Mouse (Mus musculus): ENCODE data around the gene Clic3.

Gene Clic3

DNA sequence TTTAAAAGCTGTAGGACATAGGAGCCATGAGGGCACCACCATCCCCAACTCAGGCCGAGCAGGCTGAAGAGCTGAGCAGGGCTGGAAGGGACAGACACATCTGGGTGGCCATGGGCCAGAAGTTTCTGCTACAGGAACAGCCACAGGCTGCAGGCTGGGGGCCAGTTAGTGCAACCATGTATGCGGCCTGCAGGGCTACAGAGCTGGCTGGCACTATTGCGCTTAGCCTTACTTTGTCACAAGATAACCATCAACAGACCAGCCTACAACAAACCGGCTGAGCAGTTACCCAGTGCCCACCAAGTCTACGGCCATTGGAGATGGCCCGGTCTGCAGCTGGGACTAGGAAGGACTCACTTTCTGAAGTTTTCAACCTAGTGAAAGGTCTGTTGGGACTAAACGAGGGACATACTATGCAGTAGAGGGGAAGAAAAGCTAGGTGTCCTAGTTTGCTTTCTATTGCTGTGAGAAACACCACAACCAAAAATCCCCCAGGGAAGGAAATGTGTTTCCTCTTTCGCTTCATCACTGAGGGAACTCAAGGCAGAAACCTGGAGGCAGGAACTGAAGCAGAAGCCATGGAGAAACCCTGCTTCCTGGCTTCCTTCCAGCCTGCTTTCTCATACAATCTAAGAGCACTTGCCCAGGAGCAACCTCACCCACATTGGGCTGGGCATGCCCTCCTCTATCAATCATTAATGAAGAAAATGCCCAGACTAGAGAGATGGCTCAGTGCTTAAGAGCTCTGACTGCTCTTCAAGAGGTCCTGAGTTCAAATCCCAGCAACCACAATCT is 5.6 kb upstream of the Clic3 start:
- DNase-seq, result no peak

DNA sequence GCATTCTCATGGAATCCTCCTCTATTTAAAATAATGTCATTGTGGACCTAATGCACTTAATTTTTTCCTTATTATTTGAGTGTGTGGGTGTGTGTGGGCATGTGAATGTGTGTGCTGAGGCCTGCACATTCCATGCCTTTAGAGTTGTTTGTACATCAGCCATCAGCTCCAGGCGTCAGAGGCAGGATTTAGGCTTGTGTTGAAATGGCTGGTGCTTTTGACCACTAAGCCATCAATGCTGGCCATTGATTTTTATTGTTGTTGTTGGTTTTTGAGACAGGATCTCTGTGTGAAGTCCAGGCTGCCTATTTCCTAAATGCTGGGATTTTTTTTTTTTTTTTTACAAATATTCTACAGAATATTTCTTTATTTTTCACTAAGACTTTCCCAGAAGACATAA is 3.7 kb upstream of the Clic3 start:
- no peak for DNase-seq

DNA sequence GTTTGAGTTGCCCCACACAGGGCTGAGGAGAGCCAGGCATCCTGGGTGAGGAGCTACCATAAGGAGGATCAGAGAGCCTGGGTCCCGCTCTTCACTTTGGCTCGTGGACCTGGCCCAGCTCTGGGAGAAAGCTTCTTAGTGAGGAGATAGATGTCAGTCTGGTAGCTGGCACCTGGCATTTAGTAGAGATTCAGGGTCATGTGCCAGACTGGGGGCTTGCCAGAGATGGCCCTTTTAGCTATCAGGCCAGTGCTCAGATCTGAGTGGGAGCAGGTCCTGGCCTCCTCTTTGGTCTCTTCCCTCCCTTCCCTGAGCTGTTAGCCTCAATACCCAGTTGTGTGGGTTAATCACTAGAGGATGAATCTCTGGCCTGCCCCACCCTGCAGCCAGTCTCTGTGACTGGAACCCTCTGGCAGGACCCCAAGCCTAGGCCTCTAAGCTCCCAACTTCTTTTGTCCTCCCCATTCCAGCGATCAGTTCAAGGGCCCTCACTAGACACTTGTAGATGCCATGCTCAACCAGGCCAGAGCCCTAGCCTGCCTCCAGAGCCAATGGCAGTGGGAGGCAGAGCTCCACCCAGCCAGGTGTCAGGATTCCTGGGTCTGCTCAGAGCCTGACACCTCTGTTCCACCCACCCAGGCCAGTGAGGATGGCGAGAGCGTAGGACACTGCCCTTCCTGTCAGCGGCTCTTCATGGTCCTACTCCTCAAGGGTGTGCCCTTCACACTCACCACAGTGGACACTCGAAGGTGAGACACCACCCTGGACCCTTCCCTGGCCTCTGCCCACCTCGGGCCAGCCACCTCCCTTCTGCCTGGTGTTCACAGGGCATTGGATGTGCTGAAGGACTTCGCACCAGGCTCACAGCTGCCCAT is 621 bp downstream of the Clic3 start:
- DNase-seq, result no peak

DNA sequence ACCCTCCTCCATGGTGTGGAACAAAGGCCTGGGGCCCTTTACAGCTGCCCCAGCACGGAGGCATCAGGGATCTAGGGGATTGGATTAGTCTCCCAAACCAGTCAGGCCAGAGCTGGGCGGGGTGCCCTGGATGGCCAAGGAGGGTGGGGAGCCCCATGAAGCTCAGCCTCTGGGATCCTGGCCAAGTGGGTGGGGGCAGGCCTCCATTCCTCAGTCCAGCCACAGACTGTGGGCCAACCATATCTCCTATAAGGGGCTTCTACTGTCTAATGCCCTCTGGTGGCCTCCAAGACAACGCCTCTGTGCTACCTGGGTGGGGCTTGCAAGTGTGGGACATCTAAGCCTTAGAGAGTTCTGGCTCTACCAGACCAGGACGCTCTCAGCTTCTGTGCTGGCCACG is 2.3 kb downstream of the Clic3 start:
- no peak for DNase-seq

DNA sequence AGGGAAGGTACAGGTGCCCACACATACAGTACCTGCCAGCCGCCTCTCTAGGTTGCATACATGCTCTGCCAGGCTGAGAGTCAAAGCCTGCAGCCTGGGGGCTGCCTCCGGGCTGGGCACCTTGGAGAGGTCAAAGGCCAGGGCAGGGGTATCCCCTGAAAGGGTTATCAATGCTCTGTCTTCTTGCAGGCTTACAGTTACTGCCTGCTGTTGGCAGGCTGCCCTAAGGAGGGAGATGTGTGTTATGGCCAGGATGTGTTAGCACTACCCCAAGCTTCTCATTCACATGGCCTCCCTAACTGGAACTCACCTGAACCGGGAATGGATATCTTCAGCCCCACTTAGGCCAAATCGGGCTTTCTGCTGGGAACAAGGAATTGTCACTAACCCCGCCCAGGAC is 3.5 kb downstream of the Clic3 start:
- DNase-seq, result peak; percentile 35

DNA sequence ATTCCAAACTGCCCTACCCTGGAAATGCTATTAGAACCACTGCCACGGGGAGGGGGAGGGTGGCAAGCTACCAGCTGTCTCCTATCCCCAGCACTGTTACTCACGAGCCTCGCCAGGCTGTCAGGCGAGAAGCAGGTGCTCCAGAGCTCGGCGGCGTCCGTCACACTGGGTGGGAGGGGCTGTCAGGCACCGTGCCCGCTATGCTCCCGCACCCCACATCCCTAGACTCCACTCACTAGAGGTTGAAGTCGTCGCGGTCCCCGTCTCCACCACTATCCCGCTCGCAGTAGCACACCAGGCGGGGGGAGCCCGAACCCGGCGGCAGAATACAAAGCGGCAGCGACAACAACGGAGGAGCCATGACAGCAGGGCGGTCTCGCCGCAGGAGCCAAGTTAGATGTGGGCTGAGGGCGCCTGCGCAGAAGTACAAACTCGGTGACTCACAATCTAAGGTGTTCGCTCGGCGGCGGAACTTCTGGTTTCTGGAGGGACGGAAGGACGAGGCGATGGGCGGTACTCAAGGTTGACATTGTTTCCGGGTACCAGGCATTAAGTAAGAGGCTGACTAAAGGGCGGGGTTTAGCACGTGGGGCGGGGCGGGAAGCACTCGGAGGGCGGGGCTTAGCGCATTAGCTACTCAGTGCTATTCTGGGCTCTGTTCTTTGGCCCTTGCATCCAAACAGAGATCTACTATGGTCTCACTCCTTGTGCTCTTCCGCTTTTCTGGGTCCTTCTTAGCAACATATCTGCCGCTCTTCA is 4.1 kb downstream of the Clic3 start, which contains the start of gene Paxx:
Gene Paxx, minus strand, starts transcription at position 544 of the 759 bp plus-strand sequence.
- peak; percentile 93 for DNase-seq

DNA sequence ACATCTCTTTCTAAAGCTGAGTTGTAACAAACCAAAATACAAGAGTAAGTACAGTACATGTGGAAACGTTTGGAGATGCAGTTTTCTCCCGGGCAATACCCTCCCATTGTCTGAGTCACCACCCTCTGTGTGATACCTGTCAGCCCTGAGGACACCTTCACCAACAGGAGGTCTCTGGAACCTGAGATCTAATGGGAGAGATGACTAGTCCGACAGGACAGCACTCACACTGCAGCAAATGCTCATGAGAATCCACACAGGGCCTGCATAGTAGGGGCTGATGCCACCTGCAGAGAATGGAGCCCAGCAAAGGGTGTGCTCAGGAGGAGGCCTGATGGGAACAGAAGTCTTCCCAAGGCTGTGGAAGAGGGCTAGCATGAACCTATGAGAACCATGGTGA is 4.8 kb downstream of the Clic3 start:
- no peak for DNase-seq

DNA sequence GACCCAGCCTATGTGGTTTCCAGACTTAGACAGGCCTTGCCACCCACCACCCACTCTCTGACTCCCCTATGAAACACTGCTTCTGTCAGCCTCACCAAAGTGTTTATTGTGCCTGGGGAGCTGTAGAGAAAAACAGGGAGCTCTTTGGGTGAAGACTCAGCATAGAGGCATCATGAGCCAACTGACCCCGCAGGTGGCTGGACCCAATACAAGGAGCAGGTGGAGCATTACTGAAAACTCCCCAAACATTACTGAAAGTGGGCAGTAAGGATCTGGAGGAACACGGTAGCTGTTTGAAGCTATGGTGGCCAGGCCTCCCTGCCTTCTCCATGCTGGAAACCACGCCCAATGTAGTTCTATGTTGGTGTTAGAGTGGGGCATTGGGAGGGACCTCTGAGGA is 7.0 kb downstream of the Clic3 start:
- no peak for DNase-seq

DNA sequence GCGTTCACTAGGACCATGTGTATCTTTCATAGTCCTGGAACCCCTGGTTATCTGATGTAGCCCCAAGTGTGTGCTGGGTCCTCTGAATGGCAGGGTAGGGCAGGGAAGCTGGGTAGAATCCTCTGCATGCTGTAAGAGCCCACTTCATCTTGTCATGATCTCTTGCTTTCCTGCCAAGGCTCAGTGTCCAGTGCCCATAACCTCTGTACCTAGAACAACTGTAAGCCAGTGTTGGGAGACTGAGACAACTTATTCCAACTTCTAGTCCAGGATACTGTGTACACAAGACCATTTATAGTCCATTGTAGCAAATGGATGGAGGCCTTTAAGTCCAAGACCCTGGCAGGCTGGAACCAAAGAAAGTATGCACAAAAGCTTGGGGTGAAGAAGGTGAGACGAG is 8.6 kb downstream of the Clic3 start:
- no peak for DNase-seq

DNA sequence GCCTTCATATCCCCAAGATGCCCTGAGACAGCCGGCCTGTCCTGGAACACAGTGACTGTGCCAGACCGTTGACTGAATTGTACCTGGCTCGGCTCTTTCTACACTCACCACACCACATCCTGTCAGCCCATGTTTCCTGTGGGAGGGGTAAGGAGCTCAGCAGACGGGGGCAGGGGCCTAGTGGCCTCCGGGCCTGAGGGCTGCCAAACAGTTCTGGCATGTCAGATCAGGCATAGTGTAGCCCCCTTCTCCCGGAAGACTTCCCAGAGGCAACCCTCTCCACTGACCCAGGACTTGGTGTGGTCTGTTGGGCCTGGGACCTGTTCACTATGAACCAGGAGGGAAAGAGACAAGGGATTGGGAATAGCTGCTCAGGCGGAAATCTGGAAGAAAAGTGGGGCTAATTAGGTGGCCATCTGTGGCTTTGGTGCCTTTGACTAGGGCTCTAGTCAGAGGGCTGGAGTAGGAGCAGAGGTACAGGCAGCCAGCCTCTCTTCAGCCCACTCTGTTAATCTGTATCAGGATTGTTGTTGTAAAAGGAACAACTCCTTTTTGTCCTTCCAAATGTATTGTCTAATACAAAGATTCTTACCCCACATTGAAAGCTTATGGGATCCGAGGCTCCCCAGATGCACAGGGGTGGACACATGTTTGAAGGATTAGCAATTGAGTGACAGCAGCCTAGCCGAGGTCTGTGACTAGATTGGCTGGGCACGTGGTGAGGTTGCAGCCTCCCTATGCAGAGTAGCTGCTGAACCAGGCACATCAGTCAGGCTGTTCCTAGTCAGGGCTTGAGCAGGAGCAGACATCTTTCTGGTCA is 9.4 kb downstream of the Clic3 start:
- no peak for DNase-seq

DNA sequence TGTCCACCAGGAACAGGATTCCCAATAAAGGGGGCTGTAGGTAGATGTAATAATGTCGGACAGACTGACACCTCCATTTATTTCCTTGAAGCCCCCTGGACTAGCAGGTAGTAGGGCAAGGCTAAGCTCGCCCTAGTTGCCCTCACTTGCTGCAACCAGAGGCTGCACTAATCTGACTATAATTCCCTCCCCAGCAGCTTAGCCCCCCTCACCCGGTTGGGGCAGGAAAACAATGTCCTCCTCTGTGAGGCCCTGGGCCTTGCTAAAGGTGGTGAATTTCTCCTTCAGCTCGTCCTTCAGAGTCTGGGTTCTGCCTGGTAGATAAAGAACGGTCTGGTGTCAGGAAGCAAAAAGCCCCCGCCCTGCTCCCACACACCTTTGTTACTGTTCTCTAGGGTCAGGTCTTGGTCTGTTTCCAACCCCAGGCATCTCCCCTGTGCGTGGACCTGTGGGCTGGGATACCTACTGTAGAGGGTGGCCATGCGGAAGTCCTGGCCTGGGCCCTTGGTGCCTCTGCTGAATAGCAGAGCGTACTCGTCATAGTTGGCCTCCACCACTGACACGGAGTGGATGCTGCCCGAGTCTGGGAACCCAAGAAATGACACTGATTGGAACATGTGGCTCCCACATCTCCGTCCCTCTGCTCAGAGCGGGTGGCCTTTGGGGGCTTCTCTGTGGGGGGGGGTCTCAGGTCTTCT is 11.1 kb downstream of the Clic3 start:
- no peak for DNase-seq

DNA sequence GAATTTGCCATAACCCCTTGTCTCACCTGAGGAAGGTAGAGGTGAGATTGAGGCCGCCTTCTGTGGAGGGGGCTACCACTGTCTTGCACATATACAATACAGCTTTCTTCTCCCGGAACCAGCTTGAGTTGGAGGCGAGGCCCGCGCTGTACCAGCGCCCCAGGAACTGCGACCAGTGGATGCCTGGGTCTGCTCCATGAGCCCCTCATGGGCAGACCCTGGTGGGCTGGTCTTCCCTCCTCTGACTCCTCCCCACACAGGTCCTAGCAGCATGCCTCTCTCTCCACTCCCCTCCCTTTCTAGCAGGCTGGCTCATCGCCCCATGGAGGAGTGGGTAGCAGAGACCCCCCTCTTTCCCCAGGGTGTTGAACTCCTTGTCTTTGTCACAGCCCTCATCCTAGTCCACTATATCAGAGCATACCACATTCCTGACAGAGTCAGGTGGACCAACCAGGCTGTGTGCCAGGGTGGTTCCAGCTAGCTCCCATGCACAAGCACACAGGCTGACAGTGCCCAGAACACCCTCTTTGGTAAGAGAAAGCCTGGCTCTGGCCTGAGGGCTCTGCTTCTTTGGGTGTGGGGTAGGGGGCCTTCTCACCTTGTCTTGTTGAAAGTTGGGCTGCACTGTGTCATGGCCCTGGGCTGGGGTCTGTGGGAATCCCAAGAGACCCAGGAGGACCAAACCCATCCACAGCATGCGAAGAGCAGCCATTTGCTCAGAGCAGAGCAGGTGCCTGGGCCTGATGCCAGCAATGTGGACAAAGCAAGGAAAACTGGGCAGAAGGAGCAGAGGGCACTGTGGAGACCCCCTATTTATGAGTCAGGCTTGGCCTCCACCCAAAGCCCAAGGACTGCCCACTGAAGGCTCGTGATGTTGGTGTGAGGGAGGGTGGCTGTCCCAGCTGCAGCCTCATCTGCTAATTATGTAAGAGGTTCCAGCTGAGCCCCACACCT is 12.6 kb downstream of the Clic3 start:
- DNase-seq, result peak; percentile 57

DNA sequence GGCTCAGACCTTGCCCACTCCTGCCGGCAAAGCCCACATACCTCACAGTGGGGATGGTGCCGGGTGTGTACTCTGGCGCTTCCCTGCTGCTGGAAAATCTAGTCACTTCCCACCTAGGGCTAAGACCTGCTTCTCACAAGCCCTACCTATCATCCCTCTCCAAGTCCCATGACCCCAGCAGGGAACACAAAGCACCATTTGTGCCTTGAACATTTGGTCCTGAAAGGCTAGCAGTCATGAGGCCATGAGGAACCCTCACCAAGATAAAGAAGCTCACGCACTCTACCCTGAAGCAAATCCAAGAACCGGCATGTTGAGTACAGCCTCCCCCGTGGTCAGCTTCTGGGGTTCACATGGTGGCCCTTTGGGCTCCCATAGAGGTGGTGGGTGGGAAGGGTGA is 13.3 kb downstream of the Clic3 start, which contains the start of gene Ptgds:
Gene Ptgds, minus strand, starts transcription at position 78 of the 400 bp plus-strand sequence.
- DNase-seq, result no peak

DNA sequence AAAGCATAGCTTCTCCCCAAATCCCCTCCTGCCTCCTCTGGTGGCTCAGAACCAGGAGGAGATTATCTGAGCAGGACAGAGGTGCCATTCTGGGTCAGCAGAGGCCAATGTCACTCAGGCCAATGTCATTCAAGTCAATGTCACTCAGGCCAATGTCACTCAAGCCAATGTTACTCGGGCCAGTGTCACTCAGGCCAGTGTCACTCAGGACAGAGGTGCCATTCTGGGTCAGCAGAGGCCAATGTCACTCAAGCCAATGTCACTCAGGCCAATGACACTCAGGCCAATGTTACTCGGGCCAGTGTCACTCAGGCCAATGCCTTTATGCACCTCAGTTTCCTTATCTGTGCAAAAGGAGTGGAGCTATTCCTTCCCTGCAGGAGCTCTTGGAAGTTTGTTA is 15.9 kb downstream of the Clic3 start:
- DNase-seq, result no peak

DNA sequence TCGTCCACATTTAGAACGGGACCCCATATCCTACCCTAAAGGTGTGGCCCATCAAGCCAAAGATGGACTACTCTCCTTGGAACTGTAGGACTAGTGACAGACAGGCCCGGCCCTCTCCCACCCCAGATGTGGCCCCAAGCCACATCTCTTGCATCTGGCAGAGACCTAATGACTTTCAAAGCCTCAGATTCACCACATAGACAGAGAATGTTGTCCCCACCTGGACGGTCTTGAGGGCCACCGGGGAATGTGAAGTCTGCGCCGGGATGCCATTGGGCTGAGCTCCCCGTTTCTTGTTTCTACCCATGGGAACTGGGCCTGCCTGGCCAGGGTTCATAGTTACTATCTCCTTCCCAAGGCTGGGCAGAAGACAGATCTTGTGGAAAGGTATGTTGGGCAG is 20.9 kb downstream of the Clic3 start:
- DNase-seq, result no peak

DNA sequence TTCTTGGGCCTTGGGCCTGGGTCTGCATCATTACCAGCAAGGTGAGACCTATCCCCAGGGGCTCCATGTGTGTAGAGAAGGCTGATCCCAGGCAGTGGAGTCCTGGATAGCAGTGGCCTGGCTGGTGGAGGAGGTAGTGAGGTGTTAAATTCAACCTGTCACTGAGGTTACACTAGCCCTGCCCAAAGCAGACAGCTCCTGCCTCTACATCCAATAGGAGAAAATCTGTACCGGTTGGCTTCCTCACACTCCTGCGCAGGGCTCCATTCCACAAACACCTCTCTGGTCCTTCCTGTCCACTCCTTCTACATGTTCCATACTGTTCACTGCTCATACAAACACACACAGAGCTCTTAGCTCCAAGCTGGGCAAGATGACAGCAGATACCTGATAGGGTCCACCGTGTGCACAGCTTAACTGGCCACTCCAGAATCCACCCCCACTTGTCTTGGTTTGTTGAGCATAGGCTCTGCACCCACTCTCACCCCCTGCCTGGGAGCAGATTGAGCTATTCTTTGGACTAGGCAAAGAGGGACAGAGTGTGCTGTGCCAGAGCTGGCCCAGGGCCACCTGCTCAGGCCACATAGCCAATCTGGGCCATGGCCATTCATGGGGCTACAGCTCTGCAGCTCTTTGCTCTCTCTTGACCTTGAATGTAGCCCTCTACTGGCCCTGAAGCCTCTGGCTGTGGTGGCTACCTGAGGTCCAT is 21.5 kb downstream of the Clic3 start:
- DNase-seq, result peak; percentile 61

DNA sequence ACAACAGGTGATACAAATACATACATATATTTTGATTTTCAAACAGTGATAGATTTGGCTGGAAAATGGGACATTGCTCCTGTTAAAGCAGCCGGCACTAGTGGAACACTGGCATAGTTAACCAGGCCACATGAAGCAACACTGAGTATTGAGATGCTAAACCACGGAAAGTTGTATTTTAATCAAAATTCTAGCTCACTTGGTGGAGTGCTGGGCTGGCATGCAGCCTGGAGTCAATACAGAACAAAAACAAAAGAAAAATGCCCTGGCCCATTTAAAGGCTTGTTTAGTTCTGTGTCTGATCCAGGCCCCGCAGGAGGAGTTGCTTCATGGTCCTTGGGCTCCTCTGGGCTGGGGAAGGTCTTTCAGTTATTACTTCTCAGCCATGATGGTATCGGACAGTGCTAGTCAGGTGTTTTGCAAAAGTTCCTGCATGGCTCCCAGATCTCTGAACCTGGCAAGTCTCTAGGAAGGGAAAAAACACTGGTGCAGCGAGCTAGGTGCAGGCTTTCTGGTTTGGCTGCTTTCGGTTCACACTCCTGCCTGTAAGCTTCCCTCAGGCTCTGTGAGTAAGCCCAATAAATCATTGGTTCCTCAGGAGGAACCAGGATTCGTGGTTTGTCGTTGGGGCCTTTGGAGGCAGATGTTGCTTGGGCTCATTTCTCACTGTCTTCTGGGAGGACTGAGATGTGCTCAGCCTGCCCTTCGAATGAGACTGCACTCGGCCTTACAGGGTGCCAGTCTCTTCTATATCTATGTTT is 23.1 kb downstream of the Clic3 start:
- no peak for DNase-seq

DNA sequence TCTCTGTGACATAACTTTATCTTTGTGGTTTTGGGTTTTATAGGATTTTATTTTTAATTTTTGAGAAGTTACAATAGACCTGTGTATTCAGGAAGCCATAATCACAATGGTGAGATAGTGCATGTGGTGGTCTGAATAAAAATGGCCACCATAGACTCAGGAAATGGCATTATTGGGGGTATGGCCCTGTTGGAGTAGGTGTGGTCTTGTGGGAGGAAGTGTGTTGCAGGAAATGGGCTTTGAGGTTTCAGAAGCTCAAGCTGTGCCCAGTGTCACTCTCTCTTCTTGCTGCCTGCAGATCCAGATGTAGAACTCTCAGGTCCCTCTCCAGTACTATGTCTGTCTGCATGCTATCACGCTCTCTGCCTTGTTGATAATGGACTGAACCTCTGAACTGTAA is 23.9 kb downstream of the Clic3 start:
- no peak for DNase-seq

DNA sequence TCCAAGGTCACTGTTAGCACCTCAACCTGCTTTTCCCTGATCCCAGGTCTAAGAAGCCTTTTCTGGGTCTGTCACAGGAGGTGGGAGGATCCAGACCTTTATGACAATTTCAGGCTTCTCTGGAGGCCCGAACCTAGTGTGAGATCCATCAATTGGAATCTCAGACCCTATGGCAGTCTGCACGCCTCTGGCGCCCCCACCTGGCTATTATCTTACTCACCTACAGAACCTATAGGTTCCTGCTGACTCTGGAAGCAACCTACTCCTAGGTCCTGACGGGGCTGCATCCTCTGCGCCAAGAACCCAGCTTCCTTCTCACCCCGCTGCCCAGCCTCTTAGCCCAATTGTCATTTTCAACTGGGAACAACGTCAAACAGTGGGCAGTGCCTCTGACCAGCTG is 26.3 kb downstream of the Clic3 start:
- DNase-seq, result peak; percentile 54

Data from kidney, adult 18-20 months (tissue).